Mouse (Mus musculus): ENCODE results near the gene Slit3. TPM values are rescaled to one million over a fixed set of nuclear protein-coding genes. Genes with fewer than 3 reads are reported as not detected.

The Slit3 gene
- polyA plus RNA-seq, 1 experiment from 2014 or later = 5.8 TPM

DNA sequence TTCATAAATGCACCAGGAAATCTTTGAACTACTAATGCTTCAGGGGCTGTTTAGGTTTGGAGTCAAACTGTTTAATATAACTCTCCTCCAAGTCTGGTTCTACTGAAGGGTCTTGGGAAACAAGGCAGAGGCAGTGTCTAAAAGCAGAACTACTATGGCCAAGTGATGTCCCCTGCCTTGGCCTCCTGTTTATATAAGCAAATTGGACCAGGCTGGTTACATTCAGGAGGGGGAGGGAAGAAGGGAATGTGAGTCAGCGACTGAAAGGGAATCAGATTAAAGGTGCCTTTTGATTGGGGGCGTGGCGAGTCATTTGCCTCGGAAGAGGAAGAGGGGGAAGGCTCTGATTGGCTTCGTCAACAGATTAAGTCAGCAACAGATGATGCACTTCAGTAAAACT lies 249.7 kb downstream of the Slit3 start:
- WGBS = 9% methylated on average over 5 of the region's 5 CpGs
- H3K27ac ChIP-seq (ENCODE audit: low read length) = no peak overlapping the region
- no peak for ATAC-seq
- peaks cover 4% of the 10 kb centered on the region; the same call in 1 of the 2 replicates for H3K27me3 ChIP-seq (replicated peaks; ENCODE audit: control insufficient read depth, insufficient read depth, low read length)
- H3K4me2 ChIP-seq (ENCODE audit: low read length) = no peak overlapping the region
- H3K4me1 ChIP-seq (replicated peaks; ENCODE audit: control insufficient read depth, insufficient read depth, low read length) = peaks cover under 1% of the 10 kb centered on the region; the same call in 1 of the 2 replicates
- no peak overlapping the region for H3K4me3 ChIP-seq (replicated peaks; ENCODE audit: low read length)
- no peak overlapping the region for H3K9ac ChIP-seq (replicated peaks; ENCODE audit: low read depth, low read length)
- H3K36me3 ChIP-seq (ENCODE audit: control insufficient read depth, insufficient read depth) = no peaks in the 10 kb centered on the region
- H3K9me3 ChIP-seq (ENCODE audit: control insufficient read depth, low read length) = peaks cover 3% of the 10 kb centered on the region

DNA sequence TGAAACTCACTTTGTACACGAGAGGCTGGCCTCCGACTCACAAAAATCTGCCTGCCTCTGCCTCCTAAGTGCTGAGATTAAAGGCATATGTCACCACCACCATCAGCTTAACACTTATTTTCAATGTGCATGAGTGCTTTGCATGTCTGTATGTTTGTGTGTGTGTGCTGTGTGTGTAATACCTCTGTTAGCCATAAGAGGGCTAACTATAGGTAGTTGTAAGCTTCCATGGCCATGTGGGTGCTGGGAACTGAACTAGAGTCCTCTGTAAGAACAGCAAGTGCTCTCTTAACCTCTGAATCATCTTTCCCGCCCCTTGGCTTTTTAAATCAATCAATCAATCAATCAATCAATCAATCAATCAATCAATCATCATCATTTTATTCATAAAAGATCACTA lies 251.4 kb downstream of the Slit3 start:
- H3K27me3 ChIP-seq (replicated peaks; ENCODE audit: control insufficient read depth, insufficient read depth, low read length) = peaks cover 4% of the 10 kb centered on the region; the same call in 1 of the 2 replicates
- ATAC-seq = no peak
- H3K27ac ChIP-seq (ENCODE audit: low read length) = no peak overlapping the region
- no peaks in the 10 kb centered on the region for H3K36me3 ChIP-seq (ENCODE audit: control insufficient read depth, insufficient read depth)
- peaks cover 3% of the 10 kb centered on the region for H3K9me3 ChIP-seq (ENCODE audit: control insufficient read depth, low read length)
- H3K9ac ChIP-seq (replicated peaks; ENCODE audit: low read depth, low read length) = no peak overlapping the region
- H3K4me1 ChIP-seq (replicated peaks; ENCODE audit: control insufficient read depth, insufficient read depth, low read length) = no peaks in the 10 kb centered on the region
- no peak overlapping the region for H3K4me3 ChIP-seq (replicated peaks; ENCODE audit: low read length)
- 95% methylated on average over 3 of the region's 3 CpGs for WGBS
- no peak overlapping the region for H3K4me2 ChIP-seq (ENCODE audit: low read length)

DNA sequence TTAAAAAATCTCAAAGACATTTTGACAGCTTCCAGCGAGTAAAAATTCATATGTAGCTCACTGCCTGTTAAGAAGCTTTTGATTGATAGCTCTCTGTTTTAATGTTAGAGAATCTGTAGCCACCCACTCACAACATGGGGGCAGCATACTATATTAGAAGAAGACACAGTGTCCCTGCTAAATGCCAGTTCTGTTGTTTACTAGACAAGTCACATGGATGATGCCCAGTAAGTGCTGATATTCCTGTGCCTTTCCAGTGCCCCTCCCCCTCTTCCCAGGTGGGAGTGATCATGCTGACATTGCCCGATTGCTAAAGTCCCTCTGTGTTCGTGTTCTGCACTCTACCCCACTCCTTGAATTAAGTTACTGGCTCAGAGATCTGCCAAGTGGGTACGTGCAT lies 254.0 kb downstream of the Slit3 start:
- 48% methylated on average over 4 of the region's 4 CpGs for WGBS
- Histone ChIP-seq H3K27ac (ENCODE audit: low read length) (no peak overlapping the region), H3K9ac (replicated peaks; ENCODE audit: low read depth, low read length) (no peak overlapping the region), H3K27me3 (replicated peaks; ENCODE audit: control insufficient read depth, insufficient read depth, low read length) (no peaks in the 10 kb centered on the region), H3K4me2 (ENCODE audit: low read length) (no peak overlapping the region), H3K4me1 (replicated peaks; ENCODE audit: control insufficient read depth, insufficient read depth, low read length) (no peaks in the 10 kb centered on the region), H3K4me3 (replicated peaks; ENCODE audit: low read length) (no peak overlapping the region), H3K9me3 (ENCODE audit: control insufficient read depth, low read length) (peaks cover 3% of the 10 kb centered on the region), H3K36me3 (ENCODE audit: control insufficient read depth, insufficient read depth) (no peaks in the 10 kb centered on the region)
- ATAC-seq = no peak

DNA sequence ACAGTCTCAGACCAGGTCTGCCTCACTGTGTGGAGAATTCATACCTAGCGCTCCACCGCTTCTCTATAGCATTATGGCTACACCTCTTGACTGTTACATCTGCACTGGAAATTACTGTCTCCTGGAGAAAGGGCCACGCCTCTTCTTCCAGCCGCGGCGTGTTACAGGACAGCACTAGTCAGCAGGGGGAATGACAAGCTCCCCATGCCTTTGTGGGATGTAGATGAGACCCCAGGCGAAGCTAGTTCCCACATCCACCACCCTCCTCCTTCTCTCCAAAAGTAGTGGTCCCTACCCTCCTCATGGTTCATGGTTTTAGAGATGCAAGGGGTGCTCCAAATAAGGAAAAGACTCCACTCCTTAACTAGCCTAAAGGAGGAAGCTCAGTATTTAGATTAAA lies 257.8 kb downstream of the Slit3 start:
- Histone ChIP-seq H3K9ac (replicated peaks; ENCODE audit: low read depth, low read length) (no peak overlapping the region), H3K4me3 (replicated peaks; ENCODE audit: low read length) (no peak overlapping the region), H3K27me3 (replicated peaks; ENCODE audit: control insufficient read depth, insufficient read depth, low read length) (no peaks in the 10 kb centered on the region), H3K9me3 (ENCODE audit: control insufficient read depth, low read length) (no peaks in the 10 kb centered on the region), H3K4me1 (replicated peaks; ENCODE audit: control insufficient read depth, insufficient read depth, low read length) (no peaks in the 10 kb centered on the region), H3K27ac (ENCODE audit: low read length) (no peak overlapping the region), H3K36me3 (ENCODE audit: control insufficient read depth, insufficient read depth) (no peaks in the 10 kb centered on the region), H3K4me2 (ENCODE audit: low read length) (no peak overlapping the region)
- 86% methylated on average over 7 of the region's 7 CpGs for WGBS
- no peak for ATAC-seq

DNA sequence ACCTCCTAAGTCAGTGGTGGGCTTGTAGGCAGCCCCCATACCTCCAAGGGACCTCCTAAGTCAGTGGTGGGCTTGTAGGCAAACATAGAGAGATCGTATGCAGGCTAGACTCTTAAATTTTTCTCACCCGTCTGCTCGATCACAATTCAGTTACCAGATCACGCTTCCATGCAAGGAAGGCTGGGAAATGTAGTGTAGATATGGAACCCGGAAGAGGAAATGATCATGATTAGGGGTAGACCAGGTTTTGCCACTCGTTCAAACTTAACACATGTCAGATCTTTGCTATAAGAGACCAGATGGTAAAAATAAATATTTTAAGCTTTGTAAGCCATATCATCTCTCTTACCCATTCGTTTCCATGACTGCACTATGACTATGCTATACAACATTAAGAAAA lies 258.4 kb downstream of the Slit3 start:
- Histone ChIP-seq H3K4me3 (replicated peaks; ENCODE audit: low read length) (no peak overlapping the region), H3K9ac (replicated peaks; ENCODE audit: low read depth, low read length) (no peak overlapping the region), H3K9me3 (ENCODE audit: control insufficient read depth, low read length) (no peaks in the 10 kb centered on the region), H3K4me1 (replicated peaks; ENCODE audit: control insufficient read depth, insufficient read depth, low read length) (no peaks in the 10 kb centered on the region), H3K27me3 (replicated peaks; ENCODE audit: control insufficient read depth, insufficient read depth, low read length) (no peaks in the 10 kb centered on the region), H3K4me2 (ENCODE audit: low read length) (no peak overlapping the region), H3K36me3 (ENCODE audit: control insufficient read depth, insufficient read depth) (no peaks in the 10 kb centered on the region), H3K27ac (ENCODE audit: low read length) (no peak overlapping the region)
- ATAC-seq = peak; percentile 55
- 83% methylated on average over 7 of the region's 7 CpGs for WGBS

DNA sequence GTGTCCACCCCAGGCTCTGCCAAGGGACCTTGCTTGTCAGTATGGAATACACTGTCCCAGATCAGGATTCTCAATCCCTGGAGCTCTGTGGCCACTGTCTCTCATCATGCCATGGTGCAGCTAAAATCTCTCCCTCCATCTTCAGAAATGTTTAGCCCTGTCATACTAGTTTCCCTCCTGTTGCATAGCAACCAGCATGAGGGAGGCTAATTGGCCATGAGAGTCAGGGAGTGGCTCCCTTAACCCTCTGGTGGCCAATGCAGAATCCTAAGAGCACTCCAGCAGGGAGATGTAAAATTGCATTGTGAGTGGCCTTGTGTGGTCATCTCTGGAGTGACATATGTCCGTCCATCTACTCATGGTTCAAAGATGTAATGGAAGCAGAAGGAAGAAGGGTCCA lies 259.7 kb downstream of the Slit3 start:
- Histone ChIP-seq H3K4me2 (ENCODE audit: low read length) (no peak overlapping the region), H3K9me3 (ENCODE audit: control insufficient read depth, low read length) (no peaks in the 10 kb centered on the region), H3K27me3 (replicated peaks; ENCODE audit: control insufficient read depth, insufficient read depth, low read length) (no peaks in the 10 kb centered on the region), H3K9ac (replicated peaks; ENCODE audit: low read depth, low read length) (no peak overlapping the region), H3K4me3 (replicated peaks; ENCODE audit: low read length) (no peak overlapping the region), H3K27ac (ENCODE audit: low read length) (no peak overlapping the region), H3K4me1 (replicated peaks; ENCODE audit: control insufficient read depth, insufficient read depth, low read length) (no peaks in the 10 kb centered on the region), H3K36me3 (ENCODE audit: control insufficient read depth, insufficient read depth) (no peaks in the 10 kb centered on the region)
- no peak for ATAC-seq
- WGBS = 86% methylated on average over 1 of the region's 1 CpGs

DNA sequence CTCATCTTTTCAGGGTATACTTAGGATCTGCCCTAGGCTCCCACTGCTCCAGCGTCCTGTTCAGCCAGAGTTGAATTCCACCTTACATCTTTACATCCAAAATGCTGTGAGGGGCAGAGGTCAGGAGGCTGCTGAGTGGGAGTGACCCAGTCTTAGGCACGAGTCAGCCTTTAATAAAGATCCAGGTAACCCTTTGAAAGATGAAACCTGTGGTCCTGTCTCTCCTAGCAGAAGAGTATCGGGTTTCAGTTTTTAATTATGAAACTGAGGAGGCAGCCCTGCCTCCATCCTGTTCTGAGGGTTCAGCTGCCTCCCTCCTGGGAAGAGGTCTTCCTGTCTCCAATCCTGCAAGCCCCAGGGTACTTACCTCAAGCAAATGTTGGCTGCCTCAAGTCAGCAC lies 264.4 kb downstream of the Slit3 start:
- H3K4me1 ChIP-seq (replicated peaks; ENCODE audit: control insufficient read depth, insufficient read depth, low read length) = peaks cover 4% of the 10 kb centered on the region
- no peak overlapping the region for H3K4me2 ChIP-seq (ENCODE audit: low read length)
- no peak overlapping the region for H3K27ac ChIP-seq (ENCODE audit: low read length)
- WGBS = 34% methylated on average over 3 of the region's 3 CpGs
- ATAC-seq = no peak
- no peaks in the 10 kb centered on the region for H3K9me3 ChIP-seq (ENCODE audit: control insufficient read depth, low read length)
- no peaks in the 10 kb centered on the region for H3K27me3 ChIP-seq (replicated peaks; ENCODE audit: control insufficient read depth, insufficient read depth, low read length)
- H3K36me3 ChIP-seq (ENCODE audit: control insufficient read depth, insufficient read depth) = no peaks in the 10 kb centered on the region
- H3K4me3 ChIP-seq (replicated peaks; ENCODE audit: low read length) = no peak overlapping the region
- no peak overlapping the region for H3K9ac ChIP-seq (replicated peaks; ENCODE audit: low read depth, low read length)

DNA sequence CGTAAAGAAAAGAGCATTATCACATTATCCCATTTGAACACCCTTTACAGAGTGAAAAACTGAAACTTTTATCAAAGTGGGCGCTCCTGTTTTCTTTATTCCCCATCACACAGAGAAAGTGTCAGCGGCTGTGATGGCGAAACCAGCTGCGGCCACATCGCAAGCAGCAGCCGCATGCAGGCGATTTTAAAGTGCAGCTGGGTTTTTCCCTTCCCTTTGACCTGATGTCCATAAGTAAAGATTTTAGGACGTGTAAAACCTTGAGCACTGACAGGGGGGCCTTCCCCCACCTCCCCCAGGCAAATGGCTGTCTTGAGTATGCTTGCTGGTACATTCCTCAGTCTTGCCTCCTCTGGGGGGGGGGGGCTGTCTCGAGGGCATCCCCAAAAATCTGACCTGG lies 266.8 kb downstream of the Slit3 start:
- no peak for ATAC-seq
- peaks cover 4% of the 10 kb centered on the region for H3K4me1 ChIP-seq (replicated peaks; ENCODE audit: control insufficient read depth, insufficient read depth, low read length)
- no peak overlapping the region for H3K27ac ChIP-seq (ENCODE audit: low read length)
- 86% methylated on average over 10 of the region's 10 CpGs for WGBS
- H3K4me3 ChIP-seq (replicated peaks; ENCODE audit: low read length) = no peak overlapping the region
- H3K4me2 ChIP-seq (ENCODE audit: low read length) = no peak overlapping the region
- H3K9me3 ChIP-seq (ENCODE audit: control insufficient read depth, low read length) = no peaks in the 10 kb centered on the region
- H3K36me3 ChIP-seq (ENCODE audit: control insufficient read depth, insufficient read depth) = no peaks in the 10 kb centered on the region
- no peak overlapping the region for H3K9ac ChIP-seq (replicated peaks; ENCODE audit: low read depth, low read length)
- H3K27me3 ChIP-seq (replicated peaks; ENCODE audit: control insufficient read depth, insufficient read depth, low read length) = no peaks in the 10 kb centered on the region

DNA sequence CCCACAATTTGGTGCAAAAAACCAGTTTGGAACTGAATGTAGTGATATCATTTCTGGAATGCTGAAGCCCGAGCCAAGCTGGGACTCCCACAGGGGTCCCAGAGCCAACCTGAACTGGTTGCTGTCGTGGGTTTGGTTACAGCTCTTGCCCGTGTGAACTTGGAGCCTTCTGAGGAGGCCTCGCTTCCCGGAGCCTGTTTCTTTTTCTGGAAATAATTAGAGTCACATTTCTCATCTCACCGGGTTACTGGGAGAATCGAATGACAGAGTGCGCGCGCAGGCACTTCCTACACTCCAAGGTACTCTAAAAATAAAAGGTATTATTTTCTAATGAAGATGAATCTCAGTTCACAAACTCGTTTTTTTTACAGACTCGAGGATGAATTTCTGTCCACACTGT lies 267.4 kb downstream of the Slit3 start:
- Histone ChIP-seq H3K27me3 (replicated peaks; ENCODE audit: control insufficient read depth, insufficient read depth, low read length) (no peaks in the 10 kb centered on the region), H3K4me2 (ENCODE audit: low read length) (no peak overlapping the region), H3K9me3 (ENCODE audit: control insufficient read depth, low read length) (no peaks in the 10 kb centered on the region), H3K27ac (ENCODE audit: low read length) (no peak overlapping the region), H3K36me3 (ENCODE audit: control insufficient read depth, insufficient read depth) (no peaks in the 10 kb centered on the region), H3K9ac (replicated peaks; ENCODE audit: low read depth, low read length) (no peak overlapping the region), H3K4me3 (replicated peaks; ENCODE audit: low read length) (no peak overlapping the region), H3K4me1 (replicated peaks; ENCODE audit: control insufficient read depth, insufficient read depth, low read length) (peaks cover 4% of the 10 kb centered on the region)
- ATAC-seq = no peak
- 72% methylated on average over 12 of the region's 12 CpGs for WGBS

DNA sequence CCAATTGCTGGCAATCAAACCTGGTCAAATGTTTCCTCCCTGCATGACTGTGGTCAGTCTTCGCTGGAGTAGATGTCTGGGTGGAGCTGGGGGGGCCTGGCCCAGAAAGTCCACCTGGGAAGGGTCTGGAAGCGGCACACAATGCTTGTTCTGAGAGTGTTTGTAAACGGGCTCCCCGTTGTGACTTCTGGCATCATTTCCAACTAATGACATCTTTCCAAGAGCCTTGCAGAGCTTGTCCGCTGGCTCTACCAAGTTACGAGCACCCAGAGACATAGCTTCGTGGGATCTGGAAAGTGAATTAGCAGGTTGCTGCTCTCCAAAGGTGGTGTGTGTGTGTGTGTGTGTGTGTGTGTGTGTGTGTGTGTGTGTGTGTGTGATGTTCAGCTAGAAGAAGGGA lies 268.3 kb downstream of the Slit3 start:
- H3K4me1 ChIP-seq (replicated peaks; ENCODE audit: control insufficient read depth, insufficient read depth, low read length) = peaks cover 4% of the 10 kb centered on the region
- H3K4me2 ChIP-seq (ENCODE audit: low read length) = no peak overlapping the region
- H3K27ac ChIP-seq (ENCODE audit: low read length) = no peak overlapping the region
- no peaks in the 10 kb centered on the region for H3K36me3 ChIP-seq (ENCODE audit: control insufficient read depth, insufficient read depth)
- no peak overlapping the region for H3K9ac ChIP-seq (replicated peaks; ENCODE audit: low read depth, low read length)
- WGBS = 71% methylated on average over 7 of the region's 7 CpGs
- no peak for ATAC-seq
- no peak overlapping the region for H3K4me3 ChIP-seq (replicated peaks; ENCODE audit: low read length)
- H3K9me3 ChIP-seq (ENCODE audit: control insufficient read depth, low read length) = no peaks in the 10 kb centered on the region
- no peaks in the 10 kb centered on the region for H3K27me3 ChIP-seq (replicated peaks; ENCODE audit: control insufficient read depth, insufficient read depth, low read length)
